Mouse (Mus musculus) midbrain, embryonic 16.5 days (tissue): ENCODE measurements around the gene Ephx1. TPM values are rescaled to one million over a fixed set of nuclear protein-coding genes. Genes with fewer than 3 reads are reported as not detected.

Source experiments
- ATAC-seq: fragments of 200-750 bp; cut with Nextera tagmentation; 2 replicates; pipeline ENCODE4 v1.8.0; 2017; ENCODE audit warnings: moderate TSS enrichment
- H3K27ac ChIP-seq: fragments of 300-500 bp; sonication (generic); 2 replicates; pipeline ENCODE4 v1.5.1; 2014; ENCODE audit warnings: mild to moderate bottlenecking, low read length, mixed read lengths
- H3K27me3 ChIP-seq: fragments of 300-500 bp; sonication (generic); 2 replicates; pipeline ENCODE4 v1.6.1; 2014; ENCODE audit warnings: low read depth, low read length, mixed read lengths; ENCODE audit not compliant: control insufficient read depth, insufficient read depth
- H3K36me3 ChIP-seq: fragments of 300-500 bp; sonication (generic); 2 replicates; pipeline ENCODE4 v1.6.1; 2014; ENCODE audit warnings: mild to moderate bottlenecking, low read length, moderate library complexity, mixed read lengths; ENCODE audit not compliant: control insufficient read depth, insufficient read depth
- H3K4me1 ChIP-seq: fragments of 300-500 bp; sonication (generic); 2 replicates; pipeline ENCODE4 v1.6.1; 2014; ENCODE audit warnings: mild to moderate bottlenecking, low read length, mixed read lengths; ENCODE audit not compliant: control insufficient read depth, insufficient read depth
- H3K4me2 ChIP-seq: fragments of 300-500 bp; sonication (generic); 2 replicates; pipeline ENCODE4 v1.6.1; 2014; ENCODE audit warnings: mild to moderate bottlenecking, low read length, mixed read lengths
- H3K4me3 ChIP-seq: fragments of 300-500 bp; sonication (generic); 2 replicates; pipeline ENCODE4 v1.5.1; 2014; ENCODE audit warnings: low read depth, mild to moderate bottlenecking, low read length, moderate library complexity, mixed read lengths
- H3K9ac ChIP-seq: fragments of 300-500 bp; sonication (generic); 2 replicates; pipeline ENCODE4 v1.6.1; 2014; ENCODE audit warnings: low read depth, low read length, mixed read lengths
- H3K9me3 ChIP-seq: fragments of 300-500 bp; sonication (generic); replicated peaks from 2 replicates; pipeline ENCODE4 v1.6.1; 2014; ENCODE audit warnings: mild to moderate bottlenecking, low read length, mixed read lengths; ENCODE audit not compliant: control insufficient read depth, poor library complexity, severe bottlenecking
- WGBS: fragments of 180-500 bp; shearing (Covaris S2); extraction: QIAGEN DNeasy Blood & Tissue Kit; methylation state at CpG from one replicate; pipeline ENCODE4 v1.1.7; 2014; 5-methylcytosine and 5-hydroxymethylcytosine counted together
- polyA plus RNA-seq: library from polyadenylated mRNA; unstranded; fragments of >200 nt; fragmentation: Nextera tagmentation; extraction: Ambion mirVana; gene quantifications from 2 replicates; pipeline ENCODE4 v1.2.1, GENCODE M21; 2015

The Ephx1 gene
- polyA plus RNA-seq, 1 experiment from 2014 or later: 8.2 TPM

- Histone ChIP-seq H3K9me3 (no peaks in the 10 kb centered on the region), H3K4me2 (peak overlapping the region; percentile 98), H3K27me3 (no peaks in the 10 kb centered on the region), H3K4me3 (peak overlapping the region; percentile 55), H3K9ac (peak overlapping the region; percentile 63), H3K4me1 (peaks cover 2% of the 10 kb centered on the region; the same call in 1 of the 2 replicates), H3K27ac (peak overlapping the region; percentile 25), H3K36me3 (no peaks in the 10 kb centered on the region)
- ATAC-seq: peak; percentile 87
- WGBS: 2% methylated on average over 21 of the region's 21 CpGs
Measured at GRCm38 (mm10) chr1:181016532-181017131, 4.1 kb downstream of the Ephx1 start.

GRCm38 (mm10) chr1:181016045-181016444, 4.7 kb downstream of the Ephx1 start:
- Histone ChIP-seq H3K4me3 (peak overlapping the region; percentile 55; the same call in 1 of the 2 replicates), H3K9ac (no peak overlapping the region; the same call in 1 of the 2 replicates), H3K27ac (peak overlapping the region; percentile 25; the same call in 1 of the 2 replicates), H3K36me3 (no peaks in the 10 kb centered on the region), H3K27me3 (no peaks in the 10 kb centered on the region), H3K9me3 (no peaks in the 10 kb centered on the region), H3K4me2 (peak overlapping the region; percentile 98), H3K4me1 (peaks cover 2% of the 10 kb centered on the region; the same call in 1 of the 2 replicates)
- no peak for ATAC-seq
- WGBS: 80% methylated on average over 4 of the region's 4 CpGs

GRCm38 (mm10) chr1:181015558-181015957, 5.1 kb downstream of the Ephx1 start:
- no peak overlapping the region for H3K27ac ChIP-seq
- no peak overlapping the region for H3K4me2 ChIP-seq
- H3K36me3 ChIP-seq: no peaks in the 10 kb centered on the region
- H3K4me3 ChIP-seq: no peak overlapping the region
- no peak overlapping the region for H3K9ac ChIP-seq
- H3K4me1 ChIP-seq: peaks cover 2% of the 10 kb centered on the region; the same call in 1 of the 2 replicates
- no peaks in the 10 kb centered on the region for H3K9me3 ChIP-seq
- ATAC-seq: no peak
- no peaks in the 10 kb centered on the region for H3K27me3 ChIP-seq

- Histone ChIP-seq H3K27me3 (no peaks in the 10 kb centered on the region), H3K36me3 (no peaks in the 10 kb centered on the region), H3K9me3 (no peaks in the 10 kb centered on the region), H3K4me2 (no peak overlapping the region), H3K27ac (no peak overlapping the region), H3K4me1 (peaks cover 2% of the 10 kb centered on the region; the same call in 1 of the 2 replicates), H3K4me3 (no peak overlapping the region), H3K9ac (no peak overlapping the region)
- 77% methylated on average over 6 of the region's 6 CpGs for WGBS
- ATAC-seq: no peak
Measured at GRCm38 (mm10) chr1:181014731-181015500, 5.8 kb downstream of the Ephx1 start.

- H3K4me2 ChIP-seq: no peak overlapping the region
- H3K9ac ChIP-seq: no peak overlapping the region
- no peak for ATAC-seq
- no peak overlapping the region for H3K27ac ChIP-seq
- no peaks in the 10 kb centered on the region for H3K36me3 ChIP-seq
- peaks cover 2% of the 10 kb centered on the region; the same call in 1 of the 2 replicates for H3K4me1 ChIP-seq
- H3K27me3 ChIP-seq: no peaks in the 10 kb centered on the region
- WGBS: 74% methylated on average over 6 of the region's 6 CpGs
- no peak overlapping the region for H3K4me3 ChIP-seq
- H3K9me3 ChIP-seq: no peaks in the 10 kb centered on the region
Measured at GRCm38 (mm10) chr1:181013446-181013845, 7.3 kb downstream of the Ephx1 start.

- no peaks in the 10 kb centered on the region for H3K36me3 ChIP-seq
- no peak overlapping the region for H3K4me3 ChIP-seq
- 80% methylated on average over 3 of the region's 3 CpGs for WGBS
- H3K27me3 ChIP-seq: no peaks in the 10 kb centered on the region
- H3K9me3 ChIP-seq: no peaks in the 10 kb centered on the region
- peaks cover 2% of the 10 kb centered on the region; the same call in 1 of the 2 replicates for H3K4me1 ChIP-seq
- no peak overlapping the region for H3K27ac ChIP-seq
- no peak overlapping the region for H3K9ac ChIP-seq
- H3K4me2 ChIP-seq: no peak overlapping the region
- no peak for ATAC-seq
Measured at GRCm38 (mm10) chr1:181012416-181012815, 8.3 kb downstream of the Ephx1 start.

GRCm38 (mm10) chr1:181011601-181012000, 9.1 kb downstream of the Ephx1 start:
- Histone ChIP-seq H3K36me3 (no peaks in the 10 kb centered on the region), H3K9ac (no peak overlapping the region), H3K27ac (no peak overlapping the region), H3K4me1 (peaks cover 2% of the 10 kb centered on the region; the same call in 1 of the 2 replicates), H3K9me3 (no peaks in the 10 kb centered on the region), H3K4me2 (no peak overlapping the region), H3K27me3 (no peaks in the 10 kb centered on the region), H3K4me3 (no peak overlapping the region)
- 66% methylated on average over 5 of the region's 5 CpGs for WGBS
- no peak for ATAC-seq

GRCm38 (mm10) chr1:181010171-181010932, 10.4 kb downstream of the Ephx1 start:
- Histone ChIP-seq H3K4me2 (no peak overlapping the region), H3K27me3 (no peaks in the 10 kb centered on the region), H3K27ac (no peak overlapping the region), H3K4me1 (no peaks in the 10 kb centered on the region), H3K9me3 (no peaks in the 10 kb centered on the region), H3K36me3 (no peaks in the 10 kb centered on the region), H3K4me3 (no peak overlapping the region), H3K9ac (no peak overlapping the region)
- no peak for ATAC-seq
- WGBS: 61% methylated on average over 4 of the region's 4 CpGs
